Mouse (Mus musculus) liver, postnatal 0 days (tissue): ENCODE measurements around the gene Plekha6. TPM values are rescaled to one million over a fixed set of nuclear protein-coding genes. Genes with fewer than 3 reads are reported as not detected.
"Not testable (repeated sequence)": the region's sequence is repeated elsewhere in the genome, so short reads cannot be mapped to it uniquely, and the experiment has no call there.

Experiments used
- ATAC-seq: fragments of 200-750 bp; cut with Nextera tagmentation; 2 replicates; pipeline ENCODE4 v1.8.0; 2017; ENCODE audit warnings: mild to moderate bottlenecking, moderate library complexity
- DNase-seq: peaks from one replicate; pipeline ENCODE4 v3.0.0-alpha.2; 2016
- H3K27ac ChIP-seq: fragments of 300-500 bp; sonication (generic); 2 replicates; pipeline ENCODE4 v1.5.1; 2014; ENCODE audit warnings: antibody characterized with exemption, moderate library complexity, mild to moderate bottlenecking, low read depth
- H3K27me3 ChIP-seq: fragments of 300-500 bp; sonication (generic); 2 replicates; pipeline ENCODE4 v1.6.1; 2014; ENCODE audit warnings: low read length, control low read depth, mixed read lengths; ENCODE audit not compliant: insufficient read depth
- H3K36me3 ChIP-seq: fragments of 300-500 bp; sonication (generic); replicated peaks from 2 replicates; pipeline ENCODE4 v1.6.1; 2014; ENCODE audit warnings: mild to moderate bottlenecking, control low read depth, low read length, moderate library complexity, mixed read lengths; ENCODE audit not compliant: insufficient read depth
- H3K4me1 ChIP-seq: fragments of 300-500 bp; sonication (generic); 2 replicates; pipeline ENCODE4 v1.6.1; 2014; ENCODE audit warnings: antibody characterized with exemption, mild to moderate bottlenecking, control low read depth; ENCODE audit not compliant: insufficient read depth
- H3K4me2 ChIP-seq: fragments of 300-500 bp; sonication (generic); 2 replicates; pipeline ENCODE4 v1.6.1; 2014; ENCODE audit warnings: low read depth, mild to moderate bottlenecking, low read length, moderate library complexity, mixed read lengths
- H3K4me3 ChIP-seq: fragments of 300-500 bp; sonication (generic); 2 replicates; pipeline ENCODE4 v1.5.1; 2014; ENCODE audit warnings: low read depth, low read length
- H3K9ac ChIP-seq: fragments of 300-500 bp; sonication (generic); replicated peaks from 2 replicates; pipeline ENCODE4 v1.6.1; 2014; ENCODE audit warnings: mild to moderate bottlenecking, moderate library complexity
- H3K9me3 ChIP-seq: fragments of 300-500 bp; sonication (generic); 2 replicates; pipeline ENCODE4 v1.6.1; 2016; ENCODE audit warnings: mild to moderate bottlenecking, control low read depth, low read length, mixed read lengths
- CTCF ChIP-seq: sonication (generic); IDR thresholded peaks from 2 replicates; pipeline ENCODE4 v1.5.1; 2016; ENCODE audit warnings: antibody characterized with exemption, low read depth
- EP300 ChIP-seq: IDR thresholded peaks from 2 replicates; pipeline ENCODE4 v1.6.1; 2016; ENCODE audit warnings: antibody characterized with exemption, low read depth, mild to moderate bottlenecking
- WGBS: fragments of 180-500 bp; shearing (Covaris S2); extraction: QIAGEN DNeasy Blood & Tissue Kit; methylation state at CpG from one replicate; pipeline ENCODE4 v1.1.7; 2014; ENCODE audit not compliant: insufficient replicate concordance; 5-methylcytosine and 5-hydroxymethylcytosine counted together
- polyA plus RNA-seq: library from polyadenylated mRNA; unstranded; fragments of >200 nt; fragmentation: Nextera tagmentation; extraction: Ambion mirVana; gene quantifications from 2 replicates; pipeline ENCODE4 v1.2.1, GENCODE M21; 2015

Gene Plekha6
- polyA plus RNA-seq, 1 experiment from 2014 or later, result 3.8 TPM

- no peak overlapping the region for H3K27ac ChIP-seq
- no peak for ATAC-seq
- peaks cover 9% of the 10 kb centered on the region; the same call in 1 of the 2 replicates for H3K4me1 ChIP-seq
- peak overlapping the region; percentile 13; the same call in 1 of the 2 replicates for H3K4me3 ChIP-seq
- 26% methylated on average over 7 of the region's 7 CpGs for WGBS
- H3K4me2 ChIP-seq, result peak overlapping the region; percentile 57
- peak overlapping the region; percentile 48; the same call in 1 of the 2 replicates for H3K9ac ChIP-seq
- TF ChIP-seq CTCF (no peak), EP300 (no peak)
- no peaks in the 10 kb centered on the region for H3K36me3 ChIP-seq
- no peaks in the 10 kb centered on the region for H3K9me3 ChIP-seq
- peaks cover 12% of the 10 kb centered on the region for H3K27me3 ChIP-seq
- no peak for DNase-seq
Measured at GRCm38 (mm10) chr1:133329638-133329964, 165.6 kb downstream of the Plekha6 start.

- H3K9ac ChIP-seq, result no peak overlapping the region
- H3K9me3 ChIP-seq, result no peaks in the 10 kb centered on the region
- H3K27ac ChIP-seq, result no peak overlapping the region
- H3K4me3 ChIP-seq, result no peak overlapping the region
- H3K4me2 ChIP-seq, result no peak overlapping the region
- peaks cover 12% of the 10 kb centered on the region for H3K27me3 ChIP-seq
- TF ChIP-seq EP300 (no peak), CTCF (no peak)
- H3K36me3 ChIP-seq, result no peaks in the 10 kb centered on the region
- peaks cover 9% of the 10 kb centered on the region; the same call in 1 of the 2 replicates for H3K4me1 ChIP-seq
- ATAC-seq (no peak), DNase-seq (no peak)
- WGBS, result 60% methylated on average over 3 of the region's 3 CpGs
Measured at GRCm38 (mm10) chr1:133331142-133331541, 167.1 kb downstream of the Plekha6 start.

GRCm38 (mm10) chr1:133332656-133333430 is 168.8 kb downstream of the Plekha6 start:
- Histone ChIP-seq H3K9me3 (no peaks in the 10 kb centered on the region), H3K4me1 (peaks cover 9% of the 10 kb centered on the region; the same call in 1 of the 2 replicates), H3K4me3 (no peak overlapping the region), H3K9ac (no peak overlapping the region), H3K4me2 (no peak overlapping the region), H3K27ac (no peak overlapping the region), H3K36me3 (no peaks in the 10 kb centered on the region), H3K27me3 (peaks cover 12% of the 10 kb centered on the region)
- DNase-seq (no peak), ATAC-seq (no peak)
- WGBS, result 83% methylated on average over 11 of the region's 11 CpGs
- TF ChIP-seq EP300, result no peak
- TF ChIP-seq CTCF, result no peak

GRCm38 (mm10) chr1:133333937-133334336 is 169.9 kb downstream of the Plekha6 start:
- Histone ChIP-seq H3K36me3 (no peaks in the 10 kb centered on the region), H3K4me3 (no peak overlapping the region), H3K4me2 (no peak overlapping the region), H3K27me3 (peaks cover 9% of the 10 kb centered on the region), H3K27ac (no peak overlapping the region), H3K9me3 (no peaks in the 10 kb centered on the region), H3K9ac (no peak overlapping the region), H3K4me1 (peaks cover 7% of the 10 kb centered on the region; the same call in 1 of the 2 replicates)
- WGBS, result 66% methylated on average over 6 of the region's 6 CpGs
- no peak for DNase-seq
- TF ChIP-seq CTCF (no peak), EP300 (no peak)
- ATAC-seq, result no peak

- not testable (repeated sequence) for H3K4me2 ChIP-seq, H3K4me3 ChIP-seq, H3K9ac ChIP-seq, H3K36me3 ChIP-seq, H3K27ac ChIP-seq, DNase-seq, H3K4me1 ChIP-seq, H3K9me3 ChIP-seq, ATAC-seq, H3K27me3 ChIP-seq
- WGBS, result 58% methylated on average over 1 of the region's 1 CpGs
Measured at GRCm38 (mm10) chr1:133340403-133340802, 176.4 kb downstream of the Plekha6 start.

GRCm38 (mm10) chr1:133344357-133344756 is 180.3 kb downstream of the Plekha6 start:
- no peak overlapping the region for H3K4me2 ChIP-seq
- H3K36me3 ChIP-seq, result no peaks in the 10 kb centered on the region
- no peaks in the 10 kb centered on the region for H3K27me3 ChIP-seq
- no peak overlapping the region for H3K9ac ChIP-seq
- no peak for DNase-seq
- 83% methylated on average over 2 of the region's 2 CpGs for WGBS
- no peak overlapping the region for H3K4me3 ChIP-seq
- TF ChIP-seq CTCF (no peak), EP300 (no peak)
- no peak for ATAC-seq
- H3K4me1 ChIP-seq, result peaks cover 13% of the 10 kb centered on the region
- H3K27ac ChIP-seq, result no peak overlapping the region
- H3K9me3 ChIP-seq, result no peaks in the 10 kb centered on the region
